Mouse (Mus musculus) cerebral cortex, adult 2 months (tissue): ENCODE measurements around the gene Stap1.

ENCODE experiments used
- WGBS: fragments of 180-500 bp; shearing (Covaris S2); methylation state at CpG from one replicate; pipeline ENCODE4 v1.1.7; 2018; 5-methylcytosine and 5-hydroxymethylcytosine counted together

The Stap1 gene

GRCm38 (mm10) chr5:86128749-86129148, 57.2 kb downstream of the Stap1 start:
- 100% methylated on average over 1 of the region's 1 CpGs for WGBS
